Mouse (Mus musculus): ENCODE data around the gene Sephs1. TPM values are rescaled to one million over a fixed set of nuclear protein-coding genes. Genes with fewer than 3 reads are reported as not detected.
"Not testable (repeated sequence)": the region's sequence is repeated elsewhere in the genome, so short reads cannot be mapped to it uniquely, and the experiment has no call there.

Sephs1 gene
- polyA plus RNA-seq, 2 experiments, result 75.7 to 91.1 TPM

DNA sequence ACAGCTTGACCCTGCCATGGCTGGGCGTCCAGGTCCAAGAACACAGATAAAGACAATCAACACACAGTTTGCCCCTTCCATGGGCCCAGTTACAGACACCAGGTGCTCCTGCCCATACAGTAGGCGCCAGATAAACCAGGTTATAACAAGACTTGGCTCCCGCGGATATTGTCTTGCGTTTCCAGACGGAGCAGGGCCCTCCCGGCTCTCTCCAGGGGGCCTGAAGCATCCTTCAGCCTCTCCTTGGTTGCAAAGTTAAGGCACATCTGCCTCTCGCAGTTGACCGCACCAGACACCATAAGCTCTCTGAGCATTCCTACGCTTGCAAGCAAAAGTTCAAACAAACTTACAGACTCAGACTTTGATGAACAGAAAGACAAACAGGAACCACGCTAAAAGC, 59.5 kb downstream of the Sephs1 start:
- Histone ChIP-seq H3K27me3 (ENCODE audit: control insufficient read depth, insufficient read depth, low read length) (no peaks in the 10 kb centered on the region), H3K4me1 (ENCODE audit: control insufficient read depth, insufficient read depth, low read length) (no peaks in the 10 kb centered on the region), H3K9ac (ENCODE audit: low read depth, low read length, severe bottlenecking) (no peak overlapping the region), H3K4me2 (replicated peaks; ENCODE audit: low read depth, low read length, severe bottlenecking) (no peak overlapping the region), H3K9me3 (ENCODE audit: control insufficient read depth, low read length) (no peaks in the 10 kb centered on the region), H3K36me3 (ENCODE audit: control insufficient read depth, insufficient read depth, low read length) (peaks cover 15% of the 10 kb centered on the region), H3K27ac (replicated peaks; ENCODE audit: low read depth, low read length) (no peak overlapping the region), H3K4me3 (replicated peaks; ENCODE audit: low read length) (no peak overlapping the region)
- no peak for TF ChIP-seq POLR2A (IDR thresholded peaks at IDR 0.05; ENCODE audit: borderline replicate concordance, extremely low read depth, insufficient read depth, insufficient read length)
- 91% methylated on average over 11 of the region's 11 CpGs for WGBS
- ATAC-seq (ENCODE audit: low FRiP score, low read depth) (no peak), DNase-seq (ENCODE audit: low spot score) (no peak)

DNA sequence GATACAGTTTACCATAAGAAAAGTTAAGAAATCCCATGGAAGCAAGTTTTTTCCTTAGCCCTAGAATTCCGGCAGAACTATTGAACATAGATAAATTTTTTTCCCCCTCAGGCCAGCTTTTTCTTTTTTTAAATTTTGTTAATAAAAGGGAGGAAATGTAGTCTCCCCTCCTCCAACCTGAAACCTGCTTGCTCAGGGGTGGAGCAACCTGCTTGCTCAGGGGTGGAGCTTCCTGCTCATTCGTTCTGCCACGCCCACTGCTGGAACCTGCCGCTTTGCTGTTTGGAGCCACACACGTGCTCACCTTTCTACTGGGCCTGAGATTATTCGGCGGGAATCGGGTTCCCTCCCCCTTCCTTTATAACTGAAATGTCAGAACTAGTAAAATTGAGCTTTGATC, 68.3 kb downstream of the Sephs1 start:
- not testable (repeated sequence) for H3K4me1 ChIP-seq (ENCODE audit: control insufficient read depth, insufficient read depth, low read length); DNase-seq (ENCODE audit: low spot score); H3K27ac ChIP-seq (replicated peaks; ENCODE audit: low read depth, low read length); H3K4me3 ChIP-seq (replicated peaks; ENCODE audit: low read length); H3K36me3 ChIP-seq (ENCODE audit: control insufficient read depth, insufficient read depth, low read length); H3K4me2 ChIP-seq (replicated peaks; ENCODE audit: low read depth, low read length, severe bottlenecking); ATAC-seq (ENCODE audit: low FRiP score, low read depth); H3K9ac ChIP-seq (ENCODE audit: low read depth, low read length, severe bottlenecking); H3K27me3 ChIP-seq (ENCODE audit: control insufficient read depth, insufficient read depth, low read length); H3K9me3 ChIP-seq (ENCODE audit: control insufficient read depth, low read length)
- 83% methylated on average over 7 of the region's 8 CpGs for WGBS

DNA sequence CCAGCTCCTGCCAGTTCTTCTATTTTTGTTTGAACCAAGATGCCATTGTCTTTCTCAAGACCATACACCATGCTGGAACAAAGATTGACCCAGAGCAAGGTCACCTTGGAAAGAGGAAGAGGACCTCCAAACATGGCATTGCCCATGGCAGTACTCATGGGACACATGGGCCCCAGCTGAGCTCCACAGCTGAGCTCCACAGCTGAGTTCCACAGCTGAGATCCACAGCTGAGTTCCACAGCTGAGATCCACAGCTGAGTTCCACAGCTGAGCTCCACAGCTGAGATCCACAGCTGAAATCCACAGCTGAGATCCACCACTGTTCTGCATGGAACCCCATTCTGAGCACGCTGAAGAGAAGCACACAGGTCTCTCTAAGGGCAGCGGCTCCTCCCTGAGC, 69.6 kb downstream of the Sephs1 start:
- Histone ChIP-seq H3K4me1 (ENCODE audit: control insufficient read depth, insufficient read depth, low read length) (no peaks in the 10 kb centered on the region), H3K4me3 (replicated peaks; ENCODE audit: low read length) (no peak overlapping the region), H3K27me3 (ENCODE audit: control insufficient read depth, insufficient read depth, low read length) (no peaks in the 10 kb centered on the region), H3K4me2 (replicated peaks; ENCODE audit: low read depth, low read length, severe bottlenecking) (no peak overlapping the region), H3K36me3 (ENCODE audit: control insufficient read depth, insufficient read depth, low read length) (no peaks in the 10 kb centered on the region), H3K27ac (replicated peaks; ENCODE audit: low read depth, low read length) (no peak overlapping the region), H3K9me3 (ENCODE audit: control insufficient read depth, low read length) (no peaks in the 10 kb centered on the region; the same call in 1 of the 2 replicates), H3K9ac (ENCODE audit: low read depth, low read length, severe bottlenecking) (no peak overlapping the region)
- DNase-seq (ENCODE audit: low spot score) (no peak), ATAC-seq (ENCODE audit: low FRiP score, low read depth) (no peak)
- WGBS, result 88% methylated on average over 2 of the region's 2 CpGs
- TF ChIP-seq POLR2A (IDR thresholded peaks at IDR 0.05; ENCODE audit: borderline replicate concordance, extremely low read depth, insufficient read depth, insufficient read length), result no peak

GRCm38 (mm10) chr2:4954216-4954760, 72.9 kb downstream of the Sephs1 start:
- Histone ChIP-seq H3K4me3 (replicated peaks; ENCODE audit: low read length) (no peak overlapping the region), H3K4me1 (ENCODE audit: control insufficient read depth, insufficient read depth, low read length) (no peaks in the 10 kb centered on the region), H3K9me3 (ENCODE audit: control insufficient read depth, low read length) (no peaks in the 10 kb centered on the region; the same call in 1 of the 2 replicates), H3K36me3 (ENCODE audit: control insufficient read depth, insufficient read depth, low read length) (no peaks in the 10 kb centered on the region), H3K27me3 (ENCODE audit: control insufficient read depth, insufficient read depth, low read length) (no peaks in the 10 kb centered on the region), H3K9ac (ENCODE audit: low read depth, low read length, severe bottlenecking) (no peak overlapping the region), H3K4me2 (replicated peaks; ENCODE audit: low read depth, low read length, severe bottlenecking) (no peak overlapping the region), H3K27ac (replicated peaks; ENCODE audit: low read depth, low read length) (no peak overlapping the region)
- TF ChIP-seq POLR2A (IDR thresholded peaks at IDR 0.05; ENCODE audit: borderline replicate concordance, extremely low read depth, insufficient read depth, insufficient read length), result no peak
- WGBS, result 62% methylated on average over 6 of the region's 6 CpGs
- DNase-seq (ENCODE audit: low spot score), result no peak
- no peak for ATAC-seq (ENCODE audit: low FRiP score, low read depth)

GRCm38 (mm10) chr2:4958039-4958438, 76.7 kb downstream of the Sephs1 start:
- no peak for TF ChIP-seq POLR2A (IDR thresholded peaks at IDR 0.05; ENCODE audit: borderline replicate concordance, extremely low read depth, insufficient read depth, insufficient read length)
- Histone ChIP-seq H3K4me2 (replicated peaks; ENCODE audit: low read depth, low read length, severe bottlenecking) (no peak overlapping the region), H3K4me1 (ENCODE audit: control insufficient read depth, insufficient read depth, low read length) (no peaks in the 10 kb centered on the region), H3K9ac (ENCODE audit: low read depth, low read length, severe bottlenecking) (no peak overlapping the region), H3K27ac (replicated peaks; ENCODE audit: low read depth, low read length) (peak overlapping the region; percentile 74), H3K4me3 (replicated peaks; ENCODE audit: low read length) (no peak overlapping the region), H3K36me3 (ENCODE audit: control insufficient read depth, insufficient read depth, low read length) (no peaks in the 10 kb centered on the region), H3K27me3 (ENCODE audit: control insufficient read depth, insufficient read depth, low read length) (no peaks in the 10 kb centered on the region), H3K9me3 (ENCODE audit: control insufficient read depth, low read length) (no peaks in the 10 kb centered on the region)
- ATAC-seq (ENCODE audit: low FRiP score, low read depth) (peak; percentile 79), DNase-seq (ENCODE audit: low spot score) (no peak)
- 75% methylated on average over 12 of the region's 12 CpGs for WGBS

Other genes starting within 250 kb of the Sephs1 start
- 22.7 and 26.2 TPM in 2 replicates for gene Prpf18, start 229.5 kb upstream of the Sephs1 start, polyA plus RNA-seq (2012; rRNA removed)
- gene Prpf18, start 229.5 kb upstream of the Sephs1 start, polyA plus RNA-seq (2014; fragmentation: Nextera tagmentation; extraction: Ambion mirVana), result 28.0 and 34.1 TPM in 2 replicates
- 1.1 and 1.6 TPM in 2 replicates for gene Bend7, start 163.7 kb upstream of the Sephs1 start, polyA plus RNA-seq (2012; rRNA removed)
- gene Bend7, start 163.7 kb upstream of the Sephs1 start, polyA plus RNA-seq (2014; fragmentation: Nextera tagmentation; extraction: Ambion mirVana), result 1.5 and 1.7 TPM in 2 replicates
- gene Phyh, start 37.5 kb downstream of the Sephs1 start, polyA plus RNA-seq (2012; rRNA removed), result 30.9 and 31.0 TPM in 2 replicates
- 46.0 and 50.2 TPM in 2 replicates for gene Phyh, start 37.5 kb downstream of the Sephs1 start, polyA plus RNA-seq (2014; fragmentation: Nextera tagmentation; extraction: Ambion mirVana)
- 7.7 and 9.9 TPM in 2 replicates for gene Ucma, start 94.6 kb downstream of the Sephs1 start, polyA plus RNA-seq (2012; rRNA removed)
- gene Ucma, start 94.6 kb downstream of the Sephs1 start, polyA plus RNA-seq (2014; fragmentation: Nextera tagmentation; extraction: Ambion mirVana), result 3.3 and 4.2 TPM in 2 replicates
- 22.8 and 25.5 TPM in 2 replicates for gene Mcm10, start 131.2 kb downstream of the Sephs1 start, polyA plus RNA-seq (2012; rRNA removed)
- gene Mcm10, start 131.2 kb downstream of the Sephs1 start, polyA plus RNA-seq (2014; fragmentation: Nextera tagmentation; extraction: Ambion mirVana), result 22.2 and 24.9 TPM in 2 replicates
- 2.1 and 3.0 TPM in 2 replicates for gene Optn, start 182.5 kb downstream of the Sephs1 start, polyA plus RNA-seq (2012; rRNA removed)
- 4.8 and 5.0 TPM in 2 replicates for gene Optn, start 182.5 kb downstream of the Sephs1 start, polyA plus RNA-seq (2014; fragmentation: Nextera tagmentation; extraction: Ambion mirVana)

Data from limb, embryonic 14.5 days (tissue).